Mouse (Mus musculus) c-Kit-positive CD71-positive TER-119-negative erythroid progenitor cells, embryonic 14.5 days (primary cell): ENCODE data around the gene Thegl.
"Not testable (repeated sequence)": the region's sequence is repeated elsewhere in the genome, so short reads cannot be mapped to it uniquely, and the experiment has no call there.

Experiments used
- DNase-seq: peaks from one replicate; pipeline ENCODE4 v3.0.0-alpha.2; 2013; ENCODE audit warnings: low read depth

Thegl gene

GRCm38 (mm10) chr5:77094510-77095491 is 79.0 kb downstream of the Thegl start:
- peak; percentile 46 for DNase-seq

GRCm38 (mm10) chr5:77096194-77096593 is 80.4 kb downstream of the Thegl start:
- DNase-seq, result not testable (repeated sequence)

DNA sequence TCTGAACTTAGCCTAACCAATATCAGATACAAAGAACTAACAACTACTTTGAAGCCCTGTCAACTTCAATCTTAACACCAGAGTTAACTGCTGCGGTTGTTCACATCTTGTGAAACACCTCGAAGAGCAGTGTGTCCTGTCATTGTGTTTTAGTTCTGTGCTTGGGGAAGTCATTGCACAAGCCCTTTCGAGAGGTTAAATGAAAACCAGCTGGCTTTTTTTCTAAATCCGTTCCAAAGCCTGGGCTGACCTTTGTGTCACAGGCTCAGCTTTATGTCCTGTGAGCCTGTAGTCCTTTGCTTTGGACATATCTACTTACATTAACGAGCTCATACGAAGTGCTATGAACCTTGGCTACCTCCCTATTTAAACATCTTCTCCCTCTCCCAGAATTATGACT is 81.9 kb downstream of the Thegl start:
- DNase-seq, result no peak

DNA sequence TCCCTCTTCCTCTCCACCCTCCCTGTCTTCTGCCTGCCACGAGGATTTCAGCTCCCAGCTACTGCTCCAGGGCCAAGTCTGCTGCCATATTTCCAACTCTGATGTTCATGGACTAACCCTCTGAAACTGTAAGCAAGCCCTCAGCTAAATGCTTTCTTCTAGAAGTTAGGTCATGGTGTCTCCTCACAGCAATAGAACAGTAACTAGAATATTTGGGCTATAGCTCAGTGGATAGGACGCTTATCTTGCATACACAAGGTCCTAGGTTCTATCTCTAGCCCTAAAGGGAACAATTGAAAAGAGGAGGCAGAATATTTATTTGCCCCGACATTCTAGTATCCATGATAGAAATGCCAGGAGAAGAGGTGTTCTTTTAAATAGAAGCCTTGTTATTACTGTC is 83.1 kb downstream of the Thegl start:
- no peak for DNase-seq

GRCm38 (mm10) chr5:77099317-77099996 is 83.6 kb downstream of the Thegl start:
- no peak for DNase-seq

DNA sequence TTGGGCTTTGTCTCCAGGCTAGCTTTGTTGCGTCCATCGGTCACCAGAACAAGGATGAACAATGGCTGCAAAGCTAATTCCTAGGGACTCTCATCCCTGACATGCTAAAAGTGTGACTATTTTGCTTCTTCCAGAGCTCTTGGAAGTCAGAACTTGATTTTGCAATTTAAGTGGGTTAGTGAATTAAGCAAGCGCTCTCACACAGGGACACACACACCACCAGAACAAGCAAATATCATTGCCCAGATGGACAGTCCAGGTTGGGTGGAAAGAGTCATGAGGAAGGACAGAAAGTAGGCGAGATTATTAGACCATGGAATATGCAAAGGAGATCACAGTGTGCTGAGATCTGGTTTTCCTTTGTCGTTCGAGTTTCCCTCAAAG is 84.2 kb downstream of the Thegl start:
- no peak for DNase-seq

GRCm38 (mm10) chr5:77100691-77101090 is 84.9 kb downstream of the Thegl start:
- no peak for DNase-seq

DNA sequence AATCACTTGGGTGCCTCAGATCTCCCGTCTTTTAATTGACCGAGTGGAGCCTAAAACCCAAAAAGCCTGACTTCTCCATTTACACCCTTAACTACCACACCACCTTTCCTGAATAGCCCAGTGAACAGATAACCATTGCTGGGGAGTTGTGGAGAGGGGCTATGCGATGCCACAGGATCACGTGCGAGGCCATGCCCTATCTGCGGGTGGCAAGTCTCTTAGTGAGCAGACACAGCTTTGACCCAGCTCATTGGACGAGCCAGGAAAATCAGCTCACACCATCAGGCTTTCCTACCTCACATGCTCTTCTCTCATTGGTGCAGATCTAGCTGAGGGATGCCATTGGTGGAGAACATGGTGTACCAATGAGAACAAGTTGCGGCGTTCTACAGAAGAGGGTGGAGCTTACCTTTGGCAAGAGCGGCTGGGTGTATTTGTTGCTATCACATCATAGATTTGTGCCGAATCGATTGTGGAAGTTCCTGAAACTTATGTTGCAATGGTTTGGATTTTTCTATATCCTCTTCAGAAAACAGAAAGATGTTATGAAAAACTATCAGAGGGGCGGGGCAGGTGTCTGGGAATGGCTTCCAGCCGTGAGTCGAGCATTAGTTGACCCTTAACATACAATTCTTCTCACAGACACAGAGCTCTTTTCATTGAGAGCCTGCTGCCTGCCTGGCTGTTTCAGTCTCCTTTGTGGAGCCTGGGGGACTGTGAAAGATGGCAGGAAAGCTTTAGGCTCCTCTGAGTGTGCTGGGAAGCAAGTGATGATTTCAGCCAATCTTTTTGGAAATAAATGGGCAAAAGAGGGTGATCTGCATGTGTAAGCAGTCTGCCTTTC is 86.9 kb downstream of the Thegl start:
- no peak for DNase-seq

DNA sequence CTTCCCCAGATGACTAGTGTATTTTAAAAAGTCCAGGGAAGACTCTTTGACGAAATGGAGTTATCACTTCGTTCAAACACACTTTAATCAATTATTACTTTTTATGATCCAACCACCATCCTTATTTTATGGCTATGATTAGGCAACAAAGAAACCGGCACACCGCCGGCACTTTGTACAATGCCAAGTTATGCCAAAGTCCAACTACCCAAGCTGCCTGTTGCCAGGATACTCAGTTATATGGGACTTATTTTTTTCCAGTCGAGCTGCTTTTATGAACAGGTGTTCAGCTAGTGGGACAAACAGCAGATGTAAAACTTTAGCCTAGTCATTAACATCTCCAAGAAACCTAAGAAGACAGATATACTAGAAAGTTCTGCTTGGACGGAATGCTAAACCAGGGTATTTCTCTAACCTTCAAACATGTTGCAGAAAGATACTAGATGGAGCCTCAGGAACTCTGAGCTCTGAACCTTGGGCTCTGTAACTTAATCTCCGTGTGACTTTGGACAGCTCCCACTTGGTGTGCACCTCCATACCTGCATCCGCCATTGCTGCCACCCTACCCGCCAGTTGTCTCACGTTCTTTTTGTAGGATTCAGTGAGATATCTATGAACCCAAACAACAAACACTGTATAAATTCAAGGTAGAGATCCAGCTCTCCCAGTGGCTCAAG is 91.5 kb downstream of the Thegl start:
- no peak for DNase-seq

DNA sequence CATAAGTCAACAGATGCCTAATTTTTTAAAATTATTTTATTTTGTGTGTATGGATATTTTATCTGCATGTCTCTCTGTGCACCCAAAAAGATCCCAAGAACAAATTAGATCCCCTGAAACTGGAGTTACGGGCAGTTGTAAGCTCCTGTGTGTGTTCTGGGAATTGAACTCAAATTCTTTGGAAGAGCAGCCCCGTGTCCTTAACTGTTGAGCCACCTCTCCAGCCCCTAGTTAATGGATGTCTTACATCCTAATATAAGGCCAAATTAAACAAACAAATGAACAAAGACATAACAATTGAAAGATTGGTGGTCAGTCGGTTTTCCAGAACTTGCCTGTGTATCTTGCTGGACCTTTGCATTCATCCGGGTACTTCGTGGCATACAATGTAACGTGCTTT is 93.0 kb downstream of the Thegl start:
- DNase-seq, result no peak

- no peak for DNase-seq
Measured at GRCm38 (mm10) chr5:77109814-77110213, 94.0 kb downstream of the Thegl start.
